Mouse (Mus musculus) olfactory bulb, adult 2 months (tissue): ENCODE measurements around the gene Syt2.

Experiments
- CTCF ChIP-seq: fragments of 200-500 bp; IDR thresholded peaks from 2 replicates; pipeline ENCODE4 v1.5.1; 2012; ENCODE audit warnings: low read depth, mild to moderate bottlenecking, low read length, moderate library complexity; ENCODE audit not compliant: insufficient read depth
- POLR2A ChIP-seq: fragments of 200-500 bp; IDR thresholded peaks from 2 replicates; pipeline ENCODE4 v1.6.1; 2012; ENCODE audit warnings: mild to moderate bottlenecking, low read depth, low read length, moderate library complexity; ENCODE audit not compliant: insufficient read depth

DNA sequence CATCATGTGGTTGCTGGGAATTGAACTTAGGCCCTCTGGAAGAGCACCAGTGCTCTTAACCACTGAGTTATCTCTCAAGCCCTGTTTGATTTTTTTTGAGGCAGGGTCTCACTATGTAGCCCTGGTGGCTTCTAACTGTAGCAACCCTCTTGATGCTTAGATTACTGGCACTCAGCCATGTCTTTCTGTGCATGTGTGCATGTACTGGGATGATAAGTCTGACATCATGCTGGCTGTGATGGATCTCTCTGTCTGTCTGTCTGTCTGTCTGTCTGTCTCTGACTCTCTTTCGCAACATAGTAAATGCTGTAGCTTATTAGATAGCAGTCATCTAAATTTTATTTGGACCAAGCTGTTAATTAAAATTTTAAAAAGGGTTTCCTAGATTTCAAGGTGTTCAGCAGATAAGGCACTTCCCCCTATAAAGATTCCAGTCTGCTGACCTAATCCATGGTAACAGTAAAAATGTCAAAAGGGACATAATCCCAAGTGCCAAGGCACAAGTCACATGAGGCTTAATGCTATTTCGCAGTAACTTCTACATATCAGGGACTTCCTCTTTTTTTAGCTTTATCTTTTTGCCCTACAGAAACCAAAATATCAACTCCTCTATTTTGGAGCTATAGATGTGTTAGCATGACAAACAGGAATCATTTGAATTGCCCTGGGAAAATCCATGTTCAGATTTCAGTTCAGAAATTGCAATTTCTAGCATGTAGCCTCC, 144.4 kb downstream of the Syt2 start:
- TF ChIP-seq CTCF = no peak
- no peak for TF ChIP-seq POLR2A
